Mouse (Mus musculus) heart, embryonic 13.5 days (tissue): Measurements from ENCODE around the gene Letm1. TPM values are rescaled to one million over a fixed set of nuclear protein-coding genes. Genes with fewer than 3 reads are reported as not detected.

Experiments used
- ATAC-seq: fragments of 200-750 bp; cut with Nextera tagmentation; 2 replicates; pipeline ENCODE4 v1.8.0; 2017; ENCODE audit warnings: moderate TSS enrichment; ENCODE audit not compliant: insufficient number of reproducible peaks, low FRiP score, low TSS enrichment; ENCODE audit errors: extremely low read depth
- H3K27ac ChIP-seq: fragments of 300-500 bp; sonication (generic); replicated peaks from 2 replicates; pipeline ENCODE4 v1.5.1; 2015; ENCODE audit warnings: moderate library complexity, mild to moderate bottlenecking, inconsistent platforms
- H3K27me3 ChIP-seq: fragments of 300-500 bp; sonication (generic); replicated peaks from 2 replicates; pipeline ENCODE4 v1.6.1; 2015; ENCODE audit warnings: mild to moderate bottlenecking, inconsistent platforms
- H3K36me3 ChIP-seq: fragments of 300-500 bp; sonication (generic); 2 replicates; pipeline ENCODE4 v1.6.1; 2015; ENCODE audit warnings: mild to moderate bottlenecking, inconsistent platforms
- H3K4me1 ChIP-seq: fragments of 300-500 bp; sonication (generic); 2 replicates; pipeline ENCODE4 v1.6.1; 2015; ENCODE audit warnings: inconsistent platforms
- H3K4me2 ChIP-seq: fragments of 300-500 bp; sonication (generic); 2 replicates; pipeline ENCODE4 v1.6.1; 2015; ENCODE audit warnings: inconsistent platforms, mild to moderate bottlenecking, moderate library complexity
- H3K4me3 ChIP-seq: fragments of 300-500 bp; sonication (generic); 2 replicates; pipeline ENCODE4 v1.5.1; 2015; ENCODE audit warnings: moderate library complexity, mild to moderate bottlenecking, inconsistent platforms
- H3K9ac ChIP-seq: fragments of 300-500 bp; sonication (generic); 2 replicates; pipeline ENCODE4 v1.6.1; 2015; ENCODE audit warnings: inconsistent platforms, mild to moderate bottlenecking, moderate library complexity
- H3K9me3 ChIP-seq: fragments of 300-500 bp; sonication (generic); 2 replicates; pipeline ENCODE4 v1.6.1; 2016; ENCODE audit warnings: inconsistent platforms
- WGBS: fragments of 180-500 bp; shearing (Covaris S2); methylation state at CpG from one replicate; pipeline ENCODE4 v1.1.7; 2015; ENCODE audit warnings: mixed read lengths; 5-methylcytosine and 5-hydroxymethylcytosine counted together
- polyA plus RNA-seq: library from polyadenylated mRNA; unstranded; fragments of >200 nt; fragmentation: Nextera tagmentation; extraction: Ambion mirVana; gene quantifications from 2 replicates; pipeline ENCODE4 v1.2.1, GENCODE M21; 2015

Gene Letm1
- polyA plus RNA-seq, 1 experiment from 2014 or later, result 43.5 TPM

- Histone ChIP-seq H3K9me3 (no peaks in the 10 kb centered on the region), H3K9ac (no peak overlapping the region), H3K27me3 (no peaks in the 10 kb centered on the region), H3K4me3 (no peak overlapping the region), H3K4me1 (peaks cover 28% of the 10 kb centered on the region), H3K27ac (no peak overlapping the region), H3K36me3 (no peaks in the 10 kb centered on the region), H3K4me2 (no peak overlapping the region)
- no peak for ATAC-seq
- 49% methylated on average over 5 of the region's 5 CpGs for WGBS
Measured at GRCm38 (mm10) chr5:33818104-33818503, 35.5 kb upstream of the Letm1 start.

- Histone ChIP-seq H3K4me2 (no peak overlapping the region), H3K9me3 (no peaks in the 10 kb centered on the region), H3K4me3 (no peak overlapping the region), H3K36me3 (no peaks in the 10 kb centered on the region), H3K27ac (no peak overlapping the region), H3K9ac (no peak overlapping the region), H3K4me1 (peaks cover 13% of the 10 kb centered on the region), H3K27me3 (no peaks in the 10 kb centered on the region)
- ATAC-seq, result no peak
- WGBS, result 65% methylated on average over 6 of the region's 6 CpGs
Measured at GRCm38 (mm10) chr5:33816008-33816725, 33.5 kb upstream of the Letm1 start.

DNA sequence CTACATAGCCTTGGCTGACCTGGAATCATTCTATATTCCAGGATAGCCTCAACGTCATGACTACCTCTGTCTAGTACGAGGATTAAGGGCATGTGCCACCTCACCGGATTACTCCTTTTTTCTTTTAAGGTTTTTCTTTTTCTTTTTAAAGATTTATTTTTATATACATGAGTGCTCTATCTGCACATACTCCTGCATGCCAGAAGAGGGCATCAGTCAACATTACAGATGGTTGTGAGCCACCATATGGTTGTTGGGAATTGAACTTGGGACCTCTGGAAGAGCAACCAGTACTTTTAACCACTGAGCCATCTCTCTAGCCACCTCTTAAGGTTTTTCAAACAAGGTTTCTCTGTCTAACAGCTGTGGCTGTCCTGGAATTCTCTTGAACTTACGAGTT lies 28.9 kb upstream of the Letm1 start:
- whole genome bisulfite sequencing, result 78% methylated on average over 4 of the region's 4 CpGs
- ATAC-seq, result no peak

GRCm38 (mm10) chr5:33803337-33803736 lies 20.7 kb upstream of the Letm1 start:
- no peak overlapping the region for H3K4me2 ChIP-seq
- no peaks in the 10 kb centered on the region for H3K4me1 ChIP-seq
- no peaks in the 10 kb centered on the region for H3K27me3 ChIP-seq
- H3K9me3 ChIP-seq, result peaks cover 23% of the 10 kb centered on the region
- no peak for ATAC-seq
- H3K27ac ChIP-seq, result no peak overlapping the region
- H3K36me3 ChIP-seq, result no peaks in the 10 kb centered on the region
- no peak overlapping the region for H3K9ac ChIP-seq
- 61% methylated on average over 2 of the region's 2 CpGs for WGBS
- H3K4me3 ChIP-seq, result no peak overlapping the region

More for the DNA sequence above, 28.9 kb upstream of the Letm1 start:
- no peak overlapping the region for H3K27ac ChIP-seq
- H3K4me2 ChIP-seq, result no peak overlapping the region
- H3K9me3 ChIP-seq, result 0 out of 2 replicates have a peak, but pooled peaks cover 3% of the 10 kb centered on the region
- no peaks in the 10 kb centered on the region for H3K4me1 ChIP-seq
- no peaks in the 10 kb centered on the region for H3K36me3 ChIP-seq
- H3K4me3 ChIP-seq, result no peak overlapping the region
- no peaks in the 10 kb centered on the region for H3K27me3 ChIP-seq
- no peak overlapping the region for H3K9ac ChIP-seq

GRCm38 (mm10) chr5:33791912-33792643 lies 9.5 kb upstream of the Letm1 start:
- H3K27ac ChIP-seq, result no peak overlapping the region
- ATAC-seq, result no peak
- WGBS, result 64% methylated on average over 5 of the region's 5 CpGs
- no peaks in the 10 kb centered on the region; the same call in 1 of the 2 replicates for H3K27me3 ChIP-seq
- H3K36me3 ChIP-seq, result no peaks in the 10 kb centered on the region
- H3K4me2 ChIP-seq, result no peak overlapping the region
- H3K4me3 ChIP-seq, result no peak overlapping the region
- H3K9ac ChIP-seq, result no peak overlapping the region
- no peaks in the 10 kb centered on the region for H3K4me1 ChIP-seq
- 0 out of 2 replicates have a peak, but pooled peaks cover 3% of the 10 kb centered on the region for H3K9me3 ChIP-seq

DNA sequence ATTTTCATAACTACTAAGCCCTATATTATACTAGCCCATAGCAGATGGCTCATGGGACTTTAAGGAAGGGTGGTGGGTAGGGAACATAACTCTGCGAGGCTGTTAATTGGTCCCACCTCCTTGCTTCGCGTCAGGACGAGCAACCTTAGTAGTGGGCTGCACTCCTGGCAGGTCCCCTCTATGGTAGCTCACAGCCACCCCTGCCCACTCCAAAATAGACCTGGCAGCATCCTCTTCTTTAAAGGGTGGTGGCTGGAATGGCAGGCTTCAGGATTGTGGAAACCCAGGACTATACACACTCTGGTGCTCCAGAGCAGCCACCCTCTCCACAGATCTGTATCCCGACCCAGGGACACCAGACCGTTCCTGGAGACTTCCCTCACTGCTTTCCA lies 378 bp upstream of the Letm1 start:
- no peaks in the 10 kb centered on the region for H3K9me3 ChIP-seq
- ATAC-seq, result 0 out of 2 replicates have a peak, but pooled peaks have one; percentile 45
- H3K4me3 ChIP-seq, result peak overlapping the region; percentile 88
- H3K9ac ChIP-seq, result peak overlapping the region; percentile 80
- no peaks in the 10 kb centered on the region; the same call in 1 of the 2 replicates for H3K27me3 ChIP-seq
- 8% methylated on average over 6 of the region's 6 CpGs for WGBS
- H3K4me2 ChIP-seq, result peak overlapping the region; percentile 93
- H3K36me3 ChIP-seq, result 0 out of 2 replicates have a peak, but pooled peaks cover under 1% of the 10 kb centered on the region
- H3K4me1 ChIP-seq, result peaks cover 20% of the 10 kb centered on the region
- peak overlapping the region; percentile 13; the same call in 1 of the 2 replicates for H3K27ac ChIP-seq

DNA sequence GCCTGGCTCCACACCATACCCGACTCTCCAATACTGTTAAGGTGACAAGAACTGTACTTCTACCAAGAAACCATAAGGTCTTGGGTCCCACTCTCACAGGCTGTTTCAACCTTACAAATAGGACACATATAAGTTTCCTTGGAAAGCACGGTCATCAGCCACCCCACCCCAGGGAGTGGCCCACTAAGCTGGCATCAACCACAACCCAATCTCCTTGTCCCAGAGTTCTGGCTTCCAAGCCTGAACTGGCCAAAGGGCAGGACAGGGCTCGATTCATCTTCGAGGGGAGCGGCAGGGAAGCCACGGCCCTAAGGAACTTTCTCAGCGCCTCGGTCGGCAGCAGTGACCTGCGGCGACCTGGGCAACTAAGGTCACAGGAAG lies 663 bp downstream of the Letm1 start:
- no peak for ATAC-seq
- Histone ChIP-seq H3K4me3 (peak overlapping the region; percentile 88), H3K36me3 (peaks cover 10% of the 10 kb centered on the region), H3K27ac (peak overlapping the region; percentile 82), H3K4me1 (peaks cover 20% of the 10 kb centered on the region), H3K9me3 (no peaks in the 10 kb centered on the region), H3K4me2 (peak overlapping the region; percentile 93), H3K9ac (peak overlapping the region; percentile 91), H3K27me3 (no peaks in the 10 kb centered on the region)
- 4% methylated on average over 11 of the region's 11 CpGs for WGBS

GRCm38 (mm10) chr5:33777195-33777594 lies 5.4 kb downstream of the Letm1 start:
- Histone ChIP-seq H3K9ac (no peak overlapping the region), H3K27me3 (no peaks in the 10 kb centered on the region), H3K4me1 (peaks cover 14% of the 10 kb centered on the region), H3K9me3 (no peaks in the 10 kb centered on the region), H3K36me3 (peaks cover 34% of the 10 kb centered on the region), H3K4me2 (no peak overlapping the region), H3K27ac (no peak overlapping the region), H3K4me3 (no peak overlapping the region)
- no peak for ATAC-seq

DNA sequence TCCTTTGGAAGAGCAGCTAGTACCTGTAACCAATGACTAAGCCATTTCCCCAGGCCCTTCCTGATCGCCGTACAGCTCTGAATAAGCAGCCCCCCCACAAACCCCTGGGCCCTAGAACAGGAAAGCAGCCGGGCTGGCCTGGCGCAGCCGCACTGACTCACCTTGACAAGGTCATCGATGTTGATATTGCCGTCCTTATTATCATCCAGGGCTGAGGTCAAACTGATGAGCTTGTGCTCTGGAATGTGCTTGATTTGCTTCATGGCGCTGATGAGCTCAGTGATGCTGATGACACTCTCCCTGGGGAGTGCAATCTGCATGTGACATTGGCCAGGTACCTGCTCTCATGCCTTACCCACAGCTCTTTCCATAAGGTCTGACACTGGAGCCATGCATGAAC lies 39.1 kb downstream of the Letm1 start:
- Histone ChIP-seq H3K4me1 (peaks cover 16% of the 10 kb centered on the region), H3K27ac (peak overlapping the region; percentile 59), H3K27me3 (no peaks in the 10 kb centered on the region), H3K9ac (no peak overlapping the region), H3K4me2 (no peak overlapping the region), H3K4me3 (no peak overlapping the region), H3K36me3 (peaks cover 80% of the 10 kb centered on the region), H3K9me3 (no peaks in the 10 kb centered on the region)
- no peak for ATAC-seq
- 47% methylated on average over 8 of the region's 8 CpGs for WGBS

GRCm38 (mm10) chr5:33740548-33740947 lies 42.1 kb downstream of the Letm1 start:
- WGBS, result 77% methylated on average over 4 of the region's 4 CpGs
- Histone ChIP-seq H3K27ac (no peak overlapping the region), H3K9ac (no peak overlapping the region), H3K4me2 (no peak overlapping the region), H3K9me3 (no peaks in the 10 kb centered on the region), H3K36me3 (peaks cover 54% of the 10 kb centered on the region), H3K4me3 (no peak overlapping the region), H3K27me3 (no peaks in the 10 kb centered on the region), H3K4me1 (peaks cover 16% of the 10 kb centered on the region)
- no peak for ATAC-seq

DNA sequence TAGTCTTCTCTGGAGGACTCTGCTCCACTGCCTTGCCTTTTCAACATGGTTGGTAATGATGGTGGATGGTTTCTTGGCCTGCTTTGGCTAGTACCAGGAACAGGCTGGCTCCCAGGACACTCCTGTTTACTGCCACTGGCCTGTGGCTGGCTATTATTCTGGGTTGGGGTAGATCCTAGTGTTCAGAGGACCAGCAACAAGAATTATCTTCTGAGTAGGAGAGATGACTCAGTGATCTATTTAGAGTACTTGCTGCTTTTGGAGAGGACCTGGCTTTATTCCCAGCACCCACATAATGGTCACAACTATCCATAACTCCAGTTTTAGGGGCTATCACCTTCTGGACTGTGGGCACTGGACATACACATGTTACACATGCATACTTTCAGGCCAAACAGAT lies 44.3 kb downstream of the Letm1 start:
- H3K27ac ChIP-seq, result no peak overlapping the region
- no peaks in the 10 kb centered on the region for H3K27me3 ChIP-seq
- no peak overlapping the region for H3K4me2 ChIP-seq
- no peak overlapping the region for H3K4me3 ChIP-seq
- ATAC-seq, result no peak
- H3K9ac ChIP-seq, result no peak overlapping the region
- peaks cover 53% of the 10 kb centered on the region for H3K36me3 ChIP-seq
- no peaks in the 10 kb centered on the region for H3K9me3 ChIP-seq
- peaks cover 9% of the 10 kb centered on the region for H3K4me1 ChIP-seq
